Mouse (Mus musculus): ENCODE data around the gene Fam168a.

DNA sequence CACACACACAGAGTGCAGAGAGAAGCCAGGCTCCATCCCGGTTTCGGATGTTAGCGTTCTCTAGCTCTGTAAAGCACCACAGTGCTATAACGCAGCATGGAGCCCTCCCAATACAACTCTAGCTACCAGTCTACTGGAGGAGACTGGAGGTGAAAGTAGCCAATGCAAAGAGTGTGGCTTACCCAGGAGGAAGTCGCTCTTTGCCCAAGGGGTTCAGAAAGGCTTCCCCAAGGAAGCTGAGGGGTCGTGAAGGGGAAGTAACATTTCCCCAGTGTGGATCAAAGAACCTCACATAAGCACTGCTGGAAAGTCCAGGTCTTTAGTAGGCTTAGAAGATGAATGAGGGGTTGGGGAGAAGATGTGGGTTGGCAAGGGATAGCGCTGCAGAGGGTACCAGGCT is 45.2 kb upstream of the Fam168a start:
- TF ChIP-seq CTCF (IDR thresholded peaks at IDR 0.05; ENCODE audit: borderline replicate concordance, extremely low read depth, insufficient read depth, insufficient read length) = no peak
- no peak for TF ChIP-seq POLR2A (IDR thresholded peaks at IDR 0.05; ENCODE audit: borderline replicate concordance, extremely low read depth, insufficient read depth, insufficient read length, poor library complexity, severe bottlenecking)

Measured in brain, embryonic 14.5 days (tissue).